In genomic region chr19:11785409-11786154, GRCm38 (mm10) we compare ENCODE assay signal across 24 mouse cellular contexts. TPM values are rescaled to one million over a fixed set of nuclear protein-coding genes. Genes with fewer than 3 reads are reported as not detected.
"Had no signal": no experiment of that assay in that cellular context is flagged by ENCODE, and none has a peak within 500 bp of the region (broad histone marks: within the 10 kb centered on the region; RNA-seq: fewer than 3 reads in every experiment).

No protein-coding gene starts in this region.

- H3K4me3 ChIP-seq: midbrain, embryonic 10.5 days; midbrain, embryonic 12.5 days; myocyte; neural tube, embryonic 13.5 days; neural tube, embryonic 15.5 days had no signal

- ATAC-seq: midbrain, embryonic 16.5 days had no signal

- H3K9me3 ChIP-seq: midbrain, embryonic 10.5 days; midbrain, embryonic 12.5 days; neural tube, embryonic 13.5 days; neural tube, embryonic 15.5 days had no signal

- H3K36me3 ChIP-seq: neural tube, embryonic 13.5 days; neural tube, embryonic 15.5 days had no signal

- H3K4me2 ChIP-seq: lung, embryonic 14.5 days; midbrain, embryonic 12.5 days; neural tube, embryonic 13.5 days; neural tube, embryonic 15.5 days had no signal

- H3K4me1 ChIP-seq: midbrain, embryonic 10.5 days; midbrain, embryonic 12.5 days; neural tube, embryonic 13.5 days; neural tube, embryonic 15.5 days had no signal

- H3K27me3 ChIP-seq: midbrain, embryonic 12.5 days; neural tube, embryonic 13.5 days; neural tube, embryonic 15.5 days had no signal

- DNase-seq: lung, adult 18-20 months; lung, embryonic 14.5 days; lung, postnatal 10 days; lung, postnatal 4 days; midbrain, embryonic 14.5 days; retina, postnatal 1 day; right cerebral cortex, adult 18-20 months; right cerebral cortex, postnatal 25 days; right cerebral cortex, postnatal 4 days; spleen, adult 18-20 months; thymus, adult 18-20 months; thymus, postnatal 14 days; thymus, postnatal 36 days had no signal

- H3K27ac ChIP-seq: midbrain, embryonic 10.5 days; midbrain, embryonic 12.5 days; neural tube, embryonic 13.5 days; neural tube, embryonic 15.5 days had no signal

- H3K9ac ChIP-seq: lung, embryonic 14.5 days; midbrain, embryonic 12.5 days; neural tube, embryonic 13.5 days; neural tube, embryonic 15.5 days had no signal

RNA-seq across cellular contexts. Expression of gene Gif, which starts 38.2 kb away (rescaled TPM):
- polyA plus RNA-seq: midbrain, embryonic 10.5 days; midbrain, embryonic 12.5 days; midbrain, embryonic 14.5 days; midbrain, embryonic 16.5 days; myocyte; neural tube, embryonic 11.5 days; neural tube, embryonic 13.5 days; neural tube, embryonic 15.5 days; thymus, postnatal 0 days had no signal

RNA-seq across cellular contexts. Expression of gene Olfr1417, which starts 53.4 kb away (rescaled TPM):
- polyA plus RNA-seq: lung, embryonic 14.5 days; lung, embryonic 16.5 days; midbrain, embryonic 10.5 days; midbrain, embryonic 12.5 days; myocyte; neural tube, embryonic 11.5 days; neural tube, embryonic 13.5 days; neural tube, embryonic 15.5 days; small intestine, adult 2 months; stomach, embryonic 14.5 days; thymus, postnatal 0 days had no signal
